Mouse (Mus musculus) C2C12 (cell line): ENCODE results near the gene Cryba2.

ENCODE experiments used
- CEBPB ChIP-seq: IDR thresholded peaks from one replicate; pipeline ENCODE4 v1.6.1; 2011; ENCODE audit warnings: low read depth, mild to moderate bottlenecking, control low read depth, moderate library complexity
- CTCF ChIP-seq: IDR thresholded peaks from one replicate; pipeline ENCODE4 v1.5.1; 2011; ENCODE audit not compliant: control insufficient read depth, insufficient read depth, insufficient read length
- FOSL1 ChIP-seq: IDR thresholded peaks from one replicate; pipeline ENCODE4 v1.8.0; 2011; ENCODE audit warnings: mild to moderate bottlenecking, low read length; ENCODE audit not compliant: poor library complexity, insufficient read depth, severe bottlenecking
- MAX ChIP-seq: IDR thresholded peaks from one replicate; pipeline ENCODE4 v1.6.1; 2011; ENCODE audit warnings: mild to moderate bottlenecking, control low read depth
- USF1 ChIP-seq: IDR thresholded peaks from one replicate; pipeline ENCODE4 v1.6.1; 2011; ENCODE audit warnings: low read depth, mild to moderate bottlenecking, control low read depth, moderate library complexity

DNA sequence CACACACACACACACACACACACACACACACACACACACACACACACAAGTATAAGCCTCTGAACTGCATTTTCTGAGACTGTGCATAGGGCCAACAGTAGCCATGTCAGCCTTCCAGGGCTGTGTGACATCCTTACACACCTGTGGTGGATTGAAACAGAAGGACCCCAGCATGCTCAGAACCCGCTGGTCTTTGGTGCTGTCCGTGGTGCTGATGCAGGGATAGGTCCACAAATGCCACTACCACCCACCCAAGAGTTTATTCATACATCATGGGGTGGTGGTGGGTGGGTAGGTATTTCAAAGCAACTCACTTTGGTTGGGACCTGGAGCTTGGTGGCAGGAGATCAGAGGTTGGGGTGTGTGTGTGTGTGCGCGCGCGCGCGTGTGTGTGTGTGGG is 1.4 kb downstream of the Cryba2 start:
- TF ChIP-seq CTCF, result no peak
- no peak for TF ChIP-seq CEBPB
- TF ChIP-seq USF1, result no peak
- TF ChIP-seq MAX, result no peak
- no peak for TF ChIP-seq FOSL1
